In the genomic region with DNA sequence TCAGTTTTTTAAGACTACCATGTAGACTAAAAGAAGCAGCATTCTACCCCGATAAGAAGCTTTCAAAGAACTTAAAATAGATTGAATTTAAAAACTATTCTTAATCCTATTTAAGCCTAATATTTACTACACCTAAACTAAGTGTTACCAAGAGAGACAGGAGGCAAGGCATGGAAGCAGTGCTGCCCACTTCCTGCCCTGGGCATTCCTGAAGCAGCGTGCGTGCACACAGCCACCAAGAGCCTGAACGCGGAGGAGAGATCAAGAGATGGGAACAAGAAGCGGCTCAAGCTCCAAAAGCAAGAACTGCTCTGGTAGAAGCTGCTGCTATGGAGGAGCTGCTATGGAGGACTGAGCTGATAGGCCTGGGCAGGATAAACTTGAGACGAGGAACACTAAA, we compare ENCODE assay signal across 18 mouse cellular contexts.
"Had no signal": no experiment of that assay in that cellular context is flagged by ENCODE, and none has a peak within 500 bp of the region (broad histone marks: within the 10 kb centered on the region; RNA-seq: fewer than 3 reads in every experiment).

No protein-coding gene starts in this region.

- H3K27me3 ChIP-seq: limb, embryonic 12.5 days; liver, embryonic 12.5 days; liver, embryonic 15.5 days; midbrain, embryonic 13.5 days; neural tube, embryonic 12.5 days; neural tube, embryonic 15.5 days; stomach, embryonic 15.5 days had no signal

- ATAC-seq: liver, embryonic 12.5 days; midbrain, embryonic 13.5 days had no signal

- H3K9ac ChIP-seq: liver, embryonic 12.5 days; liver, embryonic 15.5 days; midbrain, embryonic 13.5 days; neural tube, embryonic 12.5 days; stomach, embryonic 15.5 days had no signal

- H3K4me1 ChIP-seq: liver, embryonic 15.5 days had no signal

- H3K9me3 ChIP-seq: limb, embryonic 12.5 days; liver, embryonic 12.5 days; liver, embryonic 15.5 days; midbrain, embryonic 13.5 days; neural tube, embryonic 12.5 days; neural tube, embryonic 15.5 days; stomach, embryonic 15.5 days had no signal

- H3K27ac ChIP-seq: kidney, postnatal 0 days; layer of hippocampus, adult 2 months; liver, embryonic 12.5 days; liver, embryonic 15.5 days; macrophage; midbrain, embryonic 13.5 days; neural tube, embryonic 15.5 days; stomach, embryonic 15.5 days had no signal

- H3K4me3 ChIP-seq: layer of hippocampus, adult 2 months; limb, embryonic 12.5 days; liver, embryonic 12.5 days; liver, embryonic 15.5 days; midbrain, embryonic 13.5 days; neural tube, embryonic 12.5 days; neural tube, embryonic 15.5 days; stomach, embryonic 15.5 days had no signal

- H3K4me2 ChIP-seq: limb, embryonic 12.5 days; liver, embryonic 12.5 days; liver, embryonic 15.5 days; midbrain, embryonic 13.5 days; neural tube, embryonic 12.5 days; neural tube, embryonic 15.5 days; stomach, embryonic 15.5 days had no signal

- H3K36me3 ChIP-seq: limb, embryonic 12.5 days; liver, embryonic 12.5 days; liver, embryonic 15.5 days; midbrain, embryonic 13.5 days; neural tube, embryonic 12.5 days; neural tube, embryonic 15.5 days; stomach, embryonic 15.5 days had no signal

- DNase-seq: kidney, adult 11 months; kidney, adult 8-10 months; kidney, postnatal 25 days; liver; lung, adult 18-20 months; right cerebral cortex, postnatal 25 days; spleen, adult 18-20 months; thymus, postnatal 25 days had no signal
